Mouse (Mus musculus) CH12.LX (cell line): ENCODE measurements around the gene Mrpl51. TPM values are rescaled to one million over a fixed set of nuclear protein-coding genes. Genes with fewer than 3 reads are reported as not detected.
"Not testable (repeated sequence)": the region's sequence is repeated elsewhere in the genome, so short reads cannot be mapped to it uniquely, and the experiment has no call there.

Experiments
- DNase-seq: peaks from one replicate; pipeline ENCODE4 v3.0.0-alpha.2; 2013; ENCODE audit errors: extremely low read depth
- H3K27ac ChIP-seq: 2 replicates; pipeline ENCODE4 v1.5.1; 2012; ENCODE audit warnings: low read depth, mild to moderate bottlenecking, control low read depth, moderate library complexity; ENCODE audit not compliant: insufficient read depth
- H3K27me3 ChIP-seq: replicated peaks from 2 replicates; pipeline ENCODE3; 2012; ENCODE audit warnings: inconsistent platforms
- H3K36me3 ChIP-seq, 2 experiments: replicated peaks in 1 of 2; 2 replicates each; pipeline versions ENCODE3 to v1.6.1; 2012; ENCODE audit warnings: inconsistent platforms in 1 of 2, low read length in 1 of 2, mild to moderate bottlenecking in 1 of 2, mixed read lengths in 1 of 2, moderate library complexity in 1 of 2; ENCODE audit not compliant: control insufficient read depth in 1 of 2, insufficient read depth in 1 of 2
- H3K4me1 ChIP-seq, 2 experiments: 2 replicates each; pipeline ENCODE4 v1.6.1; 2012; ENCODE audit warnings: inconsistent platforms in 1 of 2, moderate library complexity in 1 of 2; ENCODE audit not compliant: insufficient read depth in 2 of 2, control insufficient read depth in 1 of 2
- H3K4me2 ChIP-seq: 2 replicates; pipeline ENCODE4 v1.6.1; 2012; ENCODE audit warnings: low read depth, mild to moderate bottlenecking, control low read depth; ENCODE audit not compliant: poor library complexity, insufficient read depth, severe bottlenecking
- H3K4me3 ChIP-seq, 3 experiments: fragments of 150-350 bp in 1 of 3; sonication (generic) in 1 of 3; replicated peaks in 1 of 3; 2 replicates each; pipeline versions ENCODE3 to v1.5.1; 2011 to 2012; ENCODE audit warnings: low read depth in 2 of 3, low read length in 2 of 3, mild to moderate bottlenecking in 2 of 3, moderate library complexity in 2 of 3, control low read depth in 1 of 3, improper control_type of control experiment in 1 of 3, inconsistent platforms in 1 of 3, mixed read lengths in 1 of 3; ENCODE audit not compliant: poor library complexity in 1 of 3
- H3K79me2 ChIP-seq: replicated peaks from 2 replicates; pipeline ENCODE4 v1.6.1; 2012; ENCODE audit warnings: mild to moderate bottlenecking, moderate library complexity; ENCODE audit not compliant: control insufficient read depth, poor library complexity, insufficient read depth, severe bottlenecking; ENCODE audit errors: extremely low read depth
- H3K9ac ChIP-seq: 2 replicates; pipeline ENCODE4 v1.6.1; 2012; ENCODE audit warnings: low read depth, mild to moderate bottlenecking, control low read depth, moderate library complexity; ENCODE audit not compliant: insufficient read depth
- H3K9me3 ChIP-seq: replicated peaks from 2 replicates; pipeline ENCODE3; 2012; ENCODE audit warnings: low read length, inconsistent platforms, mixed read lengths
- CHD2 ChIP-seq: IDR thresholded peaks from 2 replicates; pipeline ENCODE4 v1.6.1; 2011; ENCODE audit warnings: low read length, improper control_type of control experiment
- CTCF ChIP-seq, 2 experiments: IDR thresholded peaks in 1 of 2; conservative IDR thresholded peaks in 1 of 2; 2 replicates each; pipeline ENCODE4 v1.5.1; 2011 to 2012; ENCODE audit warnings: low read depth in 2 of 2, low read length in 2 of 2, improper control_type of control experiment in 1 of 2, inconsistent platforms in 1 of 2, mild to moderate bottlenecking in 1 of 2, moderate library complexity in 1 of 2
- ETS1 ChIP-seq: conservative IDR thresholded peaks from 2 replicates; pipeline ENCODE4 v1.6.1; 2012; ENCODE audit warnings: low read depth, mild to moderate bottlenecking, inconsistent platforms, low read length, improper control_type of control experiment, moderate library complexity
- JUN ChIP-seq: IDR thresholded peaks from 2 replicates; pipeline ENCODE4 v1.6.1; 2011; ENCODE audit warnings: low read depth, mild to moderate bottlenecking, low read length, improper control_type of control experiment, moderate library complexity; ENCODE audit not compliant: insufficient read depth
- MAZ ChIP-seq: IDR thresholded peaks from 2 replicates; pipeline ENCODE4 v1.6.1; 2012; ENCODE audit warnings: low read depth, mild to moderate bottlenecking, inconsistent platforms, low read length, improper control_type of control experiment, moderate library complexity
- MEF2A ChIP-seq: IDR thresholded peaks from 2 replicates; pipeline ENCODE4 v1.6.1; 2014; ENCODE audit warnings: low read depth, mild to moderate bottlenecking, inconsistent platforms, low read length, improper control_type of control experiment, borderline replicate concordance
- NELFE ChIP-seq: IDR thresholded peaks from 2 replicates; pipeline ENCODE4 v1.6.1; 2011; ENCODE audit warnings: low read depth, low read length, improper control_type of control experiment
- POLR2A ChIP-seq: IDR thresholded peaks from 2 replicates; pipeline ENCODE4 v1.6.1; 2011; ENCODE audit warnings: low read depth, mild to moderate bottlenecking, improper control_type of control experiment, low read length
- POLR2AphosphoS2 ChIP-seq: IDR thresholded peaks from 2 replicates; pipeline ENCODE4 v1.6.1; 2011; ENCODE audit warnings: low read depth, low read length, improper control_type of control experiment
- RAD21 ChIP-seq: IDR thresholded peaks from 2 replicates; pipeline ENCODE4 v1.6.1; 2011; ENCODE audit warnings: low read depth, mild to moderate bottlenecking, low read length, improper control_type of control experiment, moderate library complexity
- SIN3A ChIP-seq: IDR thresholded peaks from 2 replicates; pipeline ENCODE4 v1.6.1; 2012; ENCODE audit warnings: low read length, improper control_type of control experiment, inconsistent platforms
- SMC3 ChIP-seq: IDR thresholded peaks from 2 replicates; pipeline ENCODE4 v1.6.1; 2011; ENCODE audit warnings: low read depth, low read length, improper control_type of control experiment
- TCF12 ChIP-seq: IDR thresholded peaks from 2 replicates; pipeline ENCODE4 v1.6.1; 2014; ENCODE audit warnings: low read depth, mild to moderate bottlenecking, inconsistent platforms, low read length, improper control_type of control experiment
- ZMIZ1 ChIP-seq: IDR thresholded peaks from 2 replicates; pipeline ENCODE4 v1.6.1; 2012; ENCODE audit warnings: low read depth, mild to moderate bottlenecking, inconsistent platforms, low read length, improper control_type of control experiment
- dilution Hi-C: fragments of 300-500 bp; cut with MboI; formaldehyde crosslinking; loops from 2 replicates; pipeline ENCODE4 v1.14.3; 2020; ENCODE audit warnings: low sequenced_read_pairs; ENCODE audit not compliant: extremely low pct_unique_long_range_greater_than_20kb, extremely low pct_ligation_motif_present
- in situ Hi-C: fragments of 300-500 bp; cut with MboI; formaldehyde crosslinking; loops from 3 replicates; pipeline ENCODE4 v1.14.3; 2019; ENCODE audit warnings: low sequenced_read_pairs, low pct_ligation_motif_present, low pct_unique_long_range_greater_than_20kb, mixed read lengths
- polyA plus RNA-seq: library from polyadenylated mRNA; unstranded; fragments of >175 nt; gene quantifications from 2 replicates; pipeline ENCODE4 v1.2.1, GENCODE M21; 2012; ENCODE audit warnings: low read depth; ENCODE audit not compliant: insufficient read length
- total RNA-seq, 2 experiments: library from RNA; depleted of rRNA; stranded (reverse); fragments of 300-350 nt in 1 of 2; fragments of >200 nt in 1 of 2; gene quantifications; 2 replicates each; pipeline ENCODE4 v1.2.3; 2012 to 2014

The Mrpl51 gene
- total and polyA plus RNA-seq, 3 experiments = 120 to 184 (median 161) TPM

GRCm38 (mm10) chr6:125160854-125161760, 30.5 kb upstream of the Mrpl51 start:
- no peak overlapping the region for H3K27ac ChIP-seq
- H3K9me3 ChIP-seq = no peaks in the 10 kb centered on the region
- dilution Hi-C loops (no loop called here), in situ Hi-C loops (no loop called here)
- H3K27me3 ChIP-seq = no peaks in the 10 kb centered on the region
- peaks cover 21% of the 10 kb centered on the region for H3K79me2 ChIP-seq
- peak; percentile 71 for DNase-seq
- H3K36me3 ChIP-seq = peaks cover 61 to 76% of the 10 kb centered on the region in 2 experiments
- H3K4me3 ChIP-seq = no peak overlapping the region
- H3K9ac ChIP-seq = no peak overlapping the region
- no peak overlapping the region for H3K4me2 ChIP-seq
- peaks cover 3 to 18% of the 10 kb centered on the region in 2 experiments; a peak in 2 of 4 replicates for H3K4me1 ChIP-seq
- TF ChIP-seq ETS1 (peak; percentile 22; the same call in 1 of the 2 replicates), CHD2 (peak; percentile 91), JUN (no peak), NELFE (no peak), TCF12 (0 out of 2 replicates have a peak, but pooled peaks have one; percentile 13), POLR2A (peak; percentile 73), RAD21 (no peak), ZMIZ1 (peak; percentile 91), CTCF (conservative IDR thresholded peaks at IDR 0.05 in 1 of 2, IDR thresholded peaks at IDR 0.05 in 1 of 2; ENCODE audit: low read depth in 2 of 2, low read length in 2 of 2) (no peak), MEF2A (peak; percentile 17; the same call in 1 of the 2 replicates), POLR2AphosphoS2 (peak; percentile 100), MAZ (peak; percentile 10; the same call in 1 of the 2 replicates)
- TF ChIP-seq, all 38 proteins: peak for 8

GRCm38 (mm10) chr6:125161971-125162370, 29.6 kb upstream of the Mrpl51 start:
- H3K79me2 ChIP-seq = peaks cover 21% of the 10 kb centered on the region
- H3K27me3 ChIP-seq, H3K9me3 ChIP-seq, H3K4me2 ChIP-seq, in situ Hi-C loops, H3K4me3 ChIP-seq, H3K9ac ChIP-seq, dilution Hi-C loops, H3K27ac ChIP-seq: not testable (repeated sequence)
- DNase-seq = peak; percentile 79
- H3K36me3 ChIP-seq = peaks cover 55 to 68% of the 10 kb centered on the region in 2 experiments
- TF ChIP-seq SMC3 (peak; percentile 27; the same call in 1 of the 2 replicates), CTCF (conservative IDR thresholded peaks at IDR 0.05 in 1 of 2, IDR thresholded peaks at IDR 0.05 in 1 of 2; ENCODE audit: low read depth in 2 of 2, low read length in 2 of 2) (peak; percentile 7 to 54; a peak in 2 of 4 replicates), RAD21 (peak; percentile 21), SIN3A (peak; percentile 12; the same call in 1 of the 2 replicates)
- H3K4me1 ChIP-seq = peaks cover 5 to 24% of the 10 kb centered on the region in 2 experiments
